Mouse (Mus musculus) cerebellum, adult 18-20 months (tissue): ENCODE measurements around the gene Ninj2.
"Not testable (repeated sequence)": the region's sequence is repeated elsewhere in the genome, so short reads cannot be mapped to it uniquely, and the experiment has no call there.

Experiments used
- DNase-seq, 2 experiments: peaks; one replicate each; pipeline ENCODE4 v3.0.0; 2021

The Ninj2 gene

DNA sequence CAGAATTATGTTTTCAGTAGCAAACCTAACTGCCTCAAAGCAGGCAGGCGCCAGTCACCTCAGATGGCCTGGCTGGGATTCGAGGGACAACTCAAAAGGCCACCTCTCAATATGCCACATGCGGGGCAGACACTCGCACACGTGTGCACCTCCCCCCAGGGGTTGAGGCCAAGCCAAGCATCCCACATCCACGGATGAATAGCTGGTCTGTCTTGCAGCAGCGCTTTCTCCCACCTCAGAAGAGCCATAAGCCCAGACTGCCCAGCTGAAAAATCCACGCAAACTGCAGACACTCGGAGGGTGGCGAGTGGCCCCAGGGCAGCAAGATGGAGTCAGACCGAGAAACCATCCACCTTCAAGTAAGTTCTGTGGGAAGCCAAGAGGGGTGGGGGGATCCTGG, at the start of gene Ninj2:
Gene Ninj2, plus strand, starts transcription at position 251 of the 400 bp plus-strand sequence.
- no peak for DNase-seq

GRCm38 (mm10) chr6:120045406-120045805, 47.7 kb upstream of the Ninj2 start:
- no peak for DNase-seq

GRCm38 (mm10) chr6:120047705-120048292, 45.4 kb upstream of the Ninj2 start:
- DNase-seq, result no peak

GRCm38 (mm10) chr6:120054412-120054811, 38.7 kb upstream of the Ninj2 start:
- no peak for DNase-seq

- DNase-seq, result no peak
Observed at GRCm38 (mm10) chr6:120055666-120056540, 37.2 kb upstream of the Ninj2 start.

DNA sequence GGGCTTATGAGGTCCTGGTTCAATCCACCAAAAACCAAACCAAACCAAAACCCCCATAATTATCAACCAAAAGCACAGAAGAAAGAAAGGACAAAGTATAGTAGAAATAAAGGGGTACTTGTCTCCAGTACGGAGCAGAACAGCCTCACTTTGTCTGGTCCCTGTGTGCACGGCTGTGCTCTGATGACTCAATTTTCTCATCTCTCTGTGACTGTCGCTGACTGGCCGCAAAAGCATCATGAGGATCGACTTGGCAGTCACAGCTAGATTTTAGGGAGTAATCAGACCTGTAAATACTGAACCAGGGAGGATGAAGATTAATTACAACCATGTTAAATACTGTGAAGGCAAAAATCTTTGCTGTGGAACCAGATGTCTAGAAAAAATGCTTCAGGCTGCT, 30.2 kb upstream of the Ninj2 start:
- no peak for DNase-seq

DNA sequence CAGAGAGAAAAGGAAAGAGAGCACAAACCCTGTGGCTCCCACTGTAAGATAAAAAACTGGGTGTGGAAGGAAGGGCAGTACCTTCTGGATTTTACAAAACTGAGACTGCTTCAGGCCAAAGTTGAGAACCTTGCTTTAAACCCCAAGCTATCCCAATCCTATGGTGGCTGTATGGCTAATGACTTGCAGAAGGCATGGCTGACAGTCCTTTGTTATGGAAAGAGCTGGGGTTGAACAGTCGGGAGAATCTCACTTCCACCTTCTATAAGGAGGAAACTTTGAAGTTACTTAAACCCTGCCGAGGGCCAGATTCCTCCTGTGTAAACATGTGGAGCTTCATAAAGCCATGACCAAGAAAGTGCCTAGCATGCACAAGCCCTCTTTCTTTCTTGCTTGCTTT, 28.5 kb upstream of the Ninj2 start:
- no peak for DNase-seq

GRCm38 (mm10) chr6:120065552-120066177, 27.5 kb upstream of the Ninj2 start:
- no peak for DNase-seq

DNA sequence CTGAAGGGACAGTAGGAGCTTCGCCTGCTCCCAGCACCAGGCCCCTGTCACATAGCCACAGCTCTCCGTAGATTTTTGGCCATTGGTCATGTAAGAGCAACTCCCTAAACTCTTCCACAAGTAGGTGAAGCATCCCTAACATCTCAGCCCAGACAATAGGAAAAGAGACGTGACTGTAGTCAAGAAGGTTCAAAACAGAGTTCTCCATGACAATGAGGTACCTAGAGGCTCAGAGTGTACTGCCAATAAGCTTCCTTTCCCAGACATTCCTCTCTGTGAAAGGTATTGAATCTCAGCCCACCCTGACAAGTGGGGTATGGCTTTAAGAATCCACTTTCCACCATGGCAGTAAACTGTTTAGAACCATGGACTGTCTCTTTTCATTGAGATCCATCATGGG, 23.6 kb upstream of the Ninj2 start:
- no peak for DNase-seq

DNA sequence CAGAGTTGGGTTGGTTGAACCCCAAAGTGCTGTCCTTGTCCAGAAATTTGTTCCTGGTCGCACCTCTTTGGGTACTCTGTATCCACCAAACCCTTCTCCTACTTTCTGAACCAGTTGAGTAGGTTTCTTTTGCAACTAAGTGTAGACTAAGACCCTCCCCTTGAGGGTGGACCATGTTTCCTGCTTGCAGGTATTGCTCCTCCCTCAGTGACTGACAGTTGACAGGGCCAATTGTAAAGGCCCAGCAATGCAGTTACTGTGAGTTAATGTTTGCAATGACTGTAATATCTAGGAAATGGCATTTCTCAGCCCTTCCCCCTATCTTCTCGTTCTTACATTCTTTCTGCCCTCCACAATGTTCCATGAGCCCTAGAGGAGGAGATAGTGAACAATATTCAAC, 20.5 kb upstream of the Ninj2 start:
- DNase-seq, result no peak

- no peak for DNase-seq
Observed at GRCm38 (mm10) chr6:120076619-120077450, 16.3 kb upstream of the Ninj2 start.

DNA sequence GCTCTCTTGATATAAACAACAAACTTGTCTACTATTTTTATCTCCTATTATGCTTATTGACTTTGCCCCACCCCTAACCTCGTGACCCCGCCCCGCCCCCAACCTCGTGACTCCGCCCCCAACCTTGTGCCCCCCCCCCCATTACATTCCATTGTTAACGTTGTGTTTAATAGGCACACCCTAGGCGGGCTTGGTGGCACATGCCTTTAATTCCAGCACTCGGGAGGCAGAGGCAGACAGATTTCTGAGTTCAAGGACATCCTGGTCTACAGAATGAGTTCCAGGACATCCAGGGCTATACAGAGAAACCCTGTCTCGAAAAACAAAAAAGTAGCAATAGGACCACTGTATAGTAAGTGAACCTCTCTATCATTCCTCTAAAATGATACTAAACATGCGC, 13.6 kb upstream of the Ninj2 start:
- no peak for DNase-seq

- DNase-seq, result no peak
Observed at GRCm38 (mm10) chr6:120081516-120081915, 11.6 kb upstream of the Ninj2 start.

- DNase-seq, result no peak
Observed at GRCm38 (mm10) chr6:120082251-120082950, 10.7 kb upstream of the Ninj2 start.

GRCm38 (mm10) chr6:120082951-120083411, 10.2 kb upstream of the Ninj2 start:
- DNase-seq, result no peak

DNA sequence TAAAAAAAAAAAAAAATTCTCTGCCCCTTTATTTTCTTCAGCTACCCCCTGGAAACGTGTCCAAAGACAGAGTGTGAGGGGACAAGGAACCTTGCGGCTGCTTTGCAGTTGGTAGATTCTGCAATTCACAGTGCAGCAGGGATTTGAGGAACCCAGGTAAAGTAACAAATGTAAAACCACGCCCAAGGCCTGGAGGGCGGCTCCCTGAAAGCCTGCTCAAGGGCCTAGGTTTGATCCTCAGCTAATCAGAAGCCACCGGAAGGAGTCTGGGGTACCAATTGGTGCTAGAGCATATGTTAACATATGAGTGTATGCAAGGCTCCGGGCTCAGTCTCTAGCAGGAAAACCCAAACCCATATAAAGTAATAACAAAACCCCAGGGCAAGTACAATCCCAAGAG, 9.7 kb upstream of the Ninj2 start:
- DNase-seq, result no peak

GRCm38 (mm10) chr6:120084983-120085382, 8.2 kb upstream of the Ninj2 start:
- DNase-seq, result no peak

DNA sequence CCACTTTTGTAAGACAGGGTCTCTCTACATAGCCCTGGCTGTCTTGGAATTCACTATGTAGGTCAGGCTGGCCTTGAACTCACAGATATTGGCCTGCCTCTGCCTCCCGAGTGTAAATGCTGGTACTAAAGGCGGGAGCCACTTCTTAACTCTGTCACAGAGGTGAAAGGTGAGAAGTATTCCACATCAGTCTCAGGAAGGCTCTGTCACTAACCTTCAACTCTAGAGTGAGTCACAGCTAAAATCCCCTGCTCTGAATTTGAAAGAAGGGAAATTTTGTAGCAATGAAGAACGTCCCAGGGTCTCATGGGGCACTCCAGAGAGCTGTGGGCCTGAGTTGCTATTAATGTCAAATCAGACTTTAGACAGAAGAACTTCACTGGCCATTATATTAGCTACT, 7.3 kb upstream of the Ninj2 start:
- DNase-seq, result no peak

DNA sequence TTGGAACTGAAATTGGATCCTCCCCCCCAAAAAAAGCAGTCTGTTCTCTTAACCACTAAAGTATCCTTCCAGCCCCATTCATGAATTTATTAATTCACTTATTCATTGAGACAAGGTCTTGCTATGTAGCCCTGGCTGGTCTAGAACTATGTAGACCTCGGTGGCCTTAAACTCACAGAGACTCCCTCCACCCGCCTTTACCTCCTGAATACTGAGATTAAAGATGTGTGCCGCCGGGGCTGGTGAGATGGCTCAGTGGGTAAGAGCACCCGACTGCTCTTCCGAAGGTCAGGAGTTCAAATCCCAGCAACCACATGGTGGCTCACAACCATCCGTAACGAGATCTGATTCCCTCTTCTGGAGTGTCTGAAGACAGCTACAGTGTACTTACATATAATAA, 6.1 kb upstream of the Ninj2 start:
- DNase-seq, result not testable (repeated sequence)

GRCm38 (mm10) chr6:120090712-120091248, 2.4 kb upstream of the Ninj2 start:
- no peak for DNase-seq

DNA sequence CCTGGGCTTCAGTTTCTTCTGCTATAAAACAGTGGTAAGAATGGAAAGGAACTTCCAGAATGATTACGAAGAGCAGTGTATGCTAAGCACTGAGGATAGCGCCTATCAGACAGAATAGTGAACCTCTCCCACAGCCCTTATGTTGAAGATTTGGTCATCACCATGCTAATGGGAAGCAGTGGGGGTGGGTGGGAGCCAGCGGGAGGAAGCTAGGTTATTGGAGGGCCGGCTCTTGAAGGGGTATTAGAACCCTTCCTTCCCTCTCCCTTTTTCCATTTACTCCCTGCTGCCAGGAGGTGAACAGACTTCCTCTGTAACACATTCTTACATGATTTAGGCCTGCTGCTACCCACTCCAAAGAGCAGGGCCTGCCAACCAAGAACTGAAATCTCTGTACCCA, 1.2 kb upstream of the Ninj2 start:
- no peak for DNase-seq
